ENCODE assay signal across 10 mouse cellular contexts in the genomic region with DNA sequence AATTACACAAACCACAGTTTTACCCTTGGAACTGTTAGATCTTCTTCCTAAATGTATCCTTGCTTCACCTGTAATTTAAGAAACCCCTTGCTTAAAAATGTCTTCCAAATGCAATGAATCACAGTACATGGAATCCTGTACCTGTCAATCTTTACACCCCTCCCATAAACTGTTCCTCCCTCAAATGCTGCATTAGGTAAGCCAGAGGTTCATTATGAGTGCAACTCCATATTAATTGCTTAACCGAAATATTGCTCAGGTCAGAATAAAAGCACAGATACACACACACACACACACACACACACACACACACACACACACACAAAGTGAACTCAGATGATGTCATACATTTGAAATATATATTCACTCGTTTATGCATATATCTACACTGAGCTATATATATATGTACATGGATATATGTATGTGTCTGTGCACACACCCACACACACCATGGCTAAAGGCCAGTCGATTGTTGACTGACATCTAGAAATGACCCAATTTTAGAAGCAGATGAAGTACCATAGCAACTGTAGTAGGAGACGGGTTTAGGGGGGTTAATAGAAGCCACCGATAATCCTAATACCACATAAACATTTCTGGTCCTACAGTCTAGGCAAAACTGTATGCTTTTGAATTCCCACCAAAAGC. TPM values are rescaled to one million over a fixed set of nuclear protein-coding genes. Genes with fewer than 3 reads are reported as not detected.
DNase-seq lines count a peak whose midpoint lies in the region; ATAC-seq lines count a peak whose summit lies in the region.
"Had no signal": no experiment of that assay in that cellular context is flagged by ENCODE, and none has a peak within 500 bp of the region (broad histone marks: within the 10 kb centered on the region; RNA-seq: fewer than 3 reads in every experiment).

No protein-coding gene starts in this region.

- H3K9ac ChIP-seq in heart, embryonic 11.5 days (ENCODE audit: low read depth, low read length) = no peak overlapping the region
- no peak overlapping the region for H3K9ac ChIP-seq in midbrain, embryonic 12.5 days (replicated peaks)
- H3K9ac ChIP-seq in liver, embryonic 12.5 days = no peak overlapping the region

- no peak for DNase-seq in heart, postnatal 10 days
- peak; percentile 14 to 21 for DNase-seq in left cerebral cortex, postnatal 36 days (ENCODE audit: low spot score in 2 of 2)
- no peak for DNase-seq in left cerebral cortex, postnatal 10 days (ENCODE audit: extremely low spot score in 1 of 2, low spot score in 2 of 2)
- DNase-seq in forebrain, embryonic 10.5 days (ENCODE audit: extremely low spot score, low spot score) = no peak
- DNase-seq in spleen, postnatal 4 days (ENCODE audit: low spot score in 2 of 2) = no peak

- no peaks in the 10 kb centered on the region for H3K9me3 ChIP-seq in heart, embryonic 11.5 days (replicated peaks; ENCODE audit: control insufficient read depth, low read length)
- H3K9me3 ChIP-seq in forebrain, embryonic 10.5 days = no peaks in the 10 kb centered on the region
- no peaks in the 10 kb centered on the region for H3K9me3 ChIP-seq in midbrain, embryonic 12.5 days
- H3K9me3 ChIP-seq in liver, embryonic 12.5 days (replicated peaks) = no peaks in the 10 kb centered on the region

- 84% methylated on average over 5 of the region's 5 CpGs for WGBS in heart, embryonic 11.5 days (ENCODE audit: insufficient replicate concordance)
- WGBS in forebrain, embryonic 10.5 days = 91% methylated on average over 5 of the region's 5 CpGs
- WGBS in midbrain, embryonic 12.5 days = 82% methylated on average over 5 of the region's 5 CpGs
- whole genome bisulfite sequencing in liver, embryonic 12.5 days (ENCODE audit: insufficient replicate concordance) = 57% methylated on average over 5 of the region's 5 CpGs

- no peaks in the 10 kb centered on the region for H3K36me3 ChIP-seq in heart, embryonic 11.5 days (ENCODE audit: control insufficient read depth, insufficient read depth, low read length)
- H3K36me3 ChIP-seq in forebrain, embryonic 10.5 days (replicated peaks) = no peaks in the 10 kb centered on the region
- H3K36me3 ChIP-seq in midbrain, embryonic 12.5 days = no peaks in the 10 kb centered on the region
- no peaks in the 10 kb centered on the region for H3K36me3 ChIP-seq in liver, embryonic 12.5 days

- H3K27ac ChIP-seq in heart, embryonic 11.5 days (ENCODE audit: low read depth, low read length) = no peak overlapping the region
- no peak overlapping the region for H3K27ac ChIP-seq in forebrain, embryonic 10.5 days
- no peak overlapping the region for H3K27ac ChIP-seq in midbrain, embryonic 12.5 days (replicated peaks)
- H3K27ac ChIP-seq in liver, embryonic 12.5 days = no peak overlapping the region

- no peaks in the 10 kb centered on the region for H3K4me1 ChIP-seq in heart, embryonic 11.5 days (ENCODE audit: control insufficient read depth, insufficient read depth, low read length)
- peaks cover 13% of the 10 kb centered on the region for H3K4me1 ChIP-seq in forebrain, embryonic 10.5 days
- H3K4me1 ChIP-seq in midbrain, embryonic 12.5 days = peaks cover 9% of the 10 kb centered on the region; the same call in 1 of the 2 replicates
- no peaks in the 10 kb centered on the region for H3K4me1 ChIP-seq in liver, embryonic 12.5 days

- no peaks in the 10 kb centered on the region; the same call in 1 of the 2 replicates for H3K27me3 ChIP-seq in heart, embryonic 11.5 days (ENCODE audit: control insufficient read depth, insufficient read depth, low read length)
- peaks cover 26% of the 10 kb centered on the region for H3K27me3 ChIP-seq in forebrain, embryonic 10.5 days (ENCODE audit: poor library complexity, severe bottlenecking)
- H3K27me3 ChIP-seq in midbrain, embryonic 12.5 days = 0 out of 2 replicates have a peak, but pooled peaks cover 5% of the 10 kb centered on the region
- H3K27me3 ChIP-seq in liver, embryonic 12.5 days (replicated peaks) = peaks cover 25% of the 10 kb centered on the region

- intact Hi-C loops in heart, postnatal 10 days (cut with DNase I) = no loop called here
- intact Hi-C loops in left cerebral cortex, postnatal 36 days (cut with DNase I) = loop anchor here (10.0 kb wide), 1 partner anchor 216 kb away; the partner anchor contains the start of gene Plppr5
- intact Hi-C loops in left cerebral cortex, postnatal 10 days (cut with DNase I) = loop anchor here (10.0 kb wide), 2 partner anchors 76 to 204 kb away; no protein-coding TSS in a partner anchor

- H3K4me2 ChIP-seq in heart, embryonic 11.5 days = peak overlapping the region; percentile 87
- H3K4me2 ChIP-seq in midbrain, embryonic 12.5 days (replicated peaks) = peak overlapping the region; percentile 78
- H3K4me2 ChIP-seq in liver, embryonic 12.5 days = no peak overlapping the region

- no peak for ATAC-seq in heart, embryonic 11.5 days (replicated peaks; ENCODE audit: insufficient number of reproducible peaks, low FRiP score, low TSS enrichment)
- ATAC-seq in midbrain, embryonic 12.5 days (ENCODE audit: low FRiP score, low read depth) = no peak
- ATAC-seq in liver, embryonic 12.5 days = no peak

- no peak overlapping the region; the same call in 1 of the 2 replicates for H3K4me3 ChIP-seq in heart, embryonic 11.5 days (ENCODE audit: low read depth, low read length)
- H3K4me3 ChIP-seq in forebrain, embryonic 10.5 days = 0 out of 2 replicates have a peak overlapping the region, but pooled peaks have one; percentile 63
- H3K4me3 ChIP-seq in midbrain, embryonic 12.5 days = peak overlapping the region; percentile 50; the same call in 1 of the 2 replicates
- no peak overlapping the region for H3K4me3 ChIP-seq in liver, embryonic 12.5 days

RNA-seq across cellular contexts. Expression of gene Plppr4, which starts 1.6 kb away (rescaled TPM):
- polyA plus RNA-seq in heart, embryonic 11.5 days (2014; fragmentation: Nextera tagmentation; extraction: Ambion mirVana) = 0.60 and 0.70 TPM in 2 replicates
- under 1 TPM; 0.32 to 0.48 TPM for total RNA-seq in heart, postnatal 10 days (2021)
- 100 to 1,000 TPM; 204 to 210 TPM for total RNA-seq in left cerebral cortex, postnatal 36 days (2021)
- 100 to 1,000 TPM; 259 to 267 TPM for total RNA-seq in left cerebral cortex, postnatal 10 days (2021)
- 0.05 and 0.41 TPM in 2 replicates for polyA plus RNA-seq in forebrain, embryonic 10.5 days (2016; fragmentation: Nextera tagmentation; extraction: Ambion mirVana)
- polyA plus RNA-seq in midbrain, embryonic 12.5 days (2016; fragmentation: Nextera tagmentation; extraction: Ambion mirVana) = 0.68 and 0.88 TPM in 2 replicates
- 0.06 TPM in 1 of 2 replicates, not detected in the other for polyA plus RNA-seq in liver, embryonic 12.5 days (2016; fragmentation: Nextera tagmentation; extraction: Ambion mirVana)
- total RNA-seq: hematopoietic stem cell, adult 5-6 weeks; liver, adult 2 months had no signal
- polyA plus RNA-seq: liver, adult 2 months had no signal

Comparison
In these comparisons a context has a peak if more than half of its experiments do, and no peak if none do; other contexts are left out.
1. DNase-seq: peak in left cerebral cortex, postnatal 36 days (2 of 2); none in heart, postnatal 10 days (0 of 2), left cerebral cortex, postnatal 10 days (0 of 2), forebrain, embryonic 10.5 days (single experiment) and spleen, postnatal 4 days (0 of 2).
2. H3K4me3 ChIP-seq: peak in forebrain, embryonic 10.5 days (single experiment) and midbrain, embryonic 12.5 days (single experiment); none in heart, embryonic 11.5 days (single experiment) and liver, embryonic 12.5 days (single experiment).